Mouse (Mus musculus): Measurements from ENCODE around the gene Ecsit.

The Ecsit gene

GRCm38 (mm10) chr9:22051161-22051957 is 33.9 kb downstream of the Ecsit start:
- peak; percentile 43 for DNase-seq (ENCODE audit: low spot score)

GRCm38 (mm10) chr9:22050351-22050889 is 34.8 kb downstream of the Ecsit start:
- peak; percentile 75 for DNase-seq (ENCODE audit: low spot score)

- peak; percentile 47 for DNase-seq (ENCODE audit: low spot score)
These were observed 35.4 kb downstream of the Ecsit start for GRCm38 (mm10) chr9:22049721-22050270.

- peak; percentile 44 for DNase-seq (ENCODE audit: low spot score)
These were observed 35.9 kb downstream of the Ecsit start for GRCm38 (mm10) chr9:22049315-22049714.

GRCm38 (mm10) chr9:22047329-22047728 is 37.9 kb downstream of the Ecsit start:
- no peak for DNase-seq (ENCODE audit: low spot score)

- DNase-seq (ENCODE audit: low spot score): no peak
These were observed 43.4 kb downstream of the Ecsit start for GRCm38 (mm10) chr9:22041832-22042231.

- no peak for DNase-seq (ENCODE audit: low spot score)
These were observed 47.4 kb downstream of the Ecsit start for GRCm38 (mm10) chr9:22037826-22038225.

GRCm38 (mm10) chr9:22035300-22036044 is 49.8 kb downstream of the Ecsit start:
- DNase-seq (ENCODE audit: low spot score): peak; percentile 68

GRCm38 (mm10) chr9:22030386-22030785 is 54.9 kb downstream of the Ecsit start:
- DNase-seq (ENCODE audit: low spot score): no peak

GRCm38 (mm10) chr9:22028467-22028866 is 56.8 kb downstream of the Ecsit start:
- no peak for DNase-seq (ENCODE audit: low spot score)

- peak; percentile 25 for DNase-seq (ENCODE audit: low spot score)
These were observed 60.6 kb downstream of the Ecsit start for GRCm38 (mm10) chr9:22024592-22024991.

Measured in retina, embryonic 14.5 days (tissue).